Mouse (Mus musculus): ENCODE measurements around the gene Tnf.

Gene Tnf

DNA sequence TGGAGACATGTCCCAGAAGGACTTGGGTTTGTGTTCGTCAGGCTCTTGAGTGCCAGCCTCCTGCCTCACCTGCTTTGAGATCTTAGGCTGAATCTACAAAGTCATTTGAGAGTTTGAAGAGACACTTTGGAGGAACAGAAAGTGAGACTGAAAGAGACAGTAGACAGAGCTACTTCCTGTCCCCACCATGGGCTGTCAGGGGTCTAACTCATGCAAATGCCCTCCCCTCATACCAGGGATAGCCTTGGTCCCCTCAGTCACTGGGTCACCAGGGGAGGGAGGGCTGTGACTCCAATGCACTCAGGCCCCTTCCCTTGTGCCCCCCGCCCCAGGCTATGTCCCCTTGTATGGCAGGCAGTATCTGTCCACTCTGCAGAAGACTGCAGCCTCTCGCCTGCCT, 28.5 kb downstream of the Tnf start:
- no peak for DNase-seq (ENCODE audit: inconsistent ontology term)

DNA sequence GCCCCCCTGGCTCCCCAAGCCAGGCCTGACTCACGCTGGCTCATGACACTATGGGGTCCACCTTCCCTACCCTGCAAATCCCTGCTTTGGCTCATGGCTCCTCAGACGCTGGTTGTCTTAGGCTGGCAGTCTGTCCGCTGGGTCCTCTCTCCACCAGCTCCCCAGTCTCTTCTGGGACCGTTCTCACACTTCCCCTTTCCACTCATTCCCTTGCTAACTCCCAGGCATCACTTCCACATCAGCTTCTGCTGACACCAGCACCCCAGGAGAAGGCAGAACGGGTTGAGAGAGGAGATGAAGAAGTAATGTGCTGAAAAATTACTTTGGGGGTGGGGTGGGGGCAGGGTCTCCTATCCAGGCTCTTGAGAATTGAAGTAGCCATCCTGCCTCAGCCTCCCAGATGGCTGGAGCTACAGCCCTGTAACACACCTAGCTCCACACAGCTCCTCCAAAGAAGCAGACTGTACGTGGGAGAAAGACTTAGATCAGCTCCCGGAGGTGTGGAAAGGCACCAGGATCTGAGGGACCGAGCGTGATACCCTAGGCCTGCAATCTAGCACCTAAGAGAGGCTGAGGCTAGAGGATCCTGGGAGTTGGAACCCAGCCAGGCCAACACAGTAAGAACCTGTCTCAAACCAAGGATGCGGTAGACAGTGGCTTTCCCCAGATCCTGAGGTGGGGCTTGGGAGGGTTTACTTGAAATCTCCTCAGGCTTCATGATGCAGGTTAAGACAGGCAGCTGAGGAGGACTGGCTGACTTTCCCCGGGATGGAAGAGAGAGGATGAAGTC, 29.2 kb downstream of the Tnf start:
- no peak for DNase-seq (ENCODE audit: inconsistent ontology term)

- no peak for DNase-seq (ENCODE audit: inconsistent ontology term)
Observed at GRCm38 (mm10) chr17:35168541-35169207, 33.1 kb downstream of the Tnf start.

GRCm38 (mm10) chr17:35167794-35168193, 34.0 kb downstream of the Tnf start:
- DNase-seq (ENCODE audit: inconsistent ontology term), result no peak

DNA sequence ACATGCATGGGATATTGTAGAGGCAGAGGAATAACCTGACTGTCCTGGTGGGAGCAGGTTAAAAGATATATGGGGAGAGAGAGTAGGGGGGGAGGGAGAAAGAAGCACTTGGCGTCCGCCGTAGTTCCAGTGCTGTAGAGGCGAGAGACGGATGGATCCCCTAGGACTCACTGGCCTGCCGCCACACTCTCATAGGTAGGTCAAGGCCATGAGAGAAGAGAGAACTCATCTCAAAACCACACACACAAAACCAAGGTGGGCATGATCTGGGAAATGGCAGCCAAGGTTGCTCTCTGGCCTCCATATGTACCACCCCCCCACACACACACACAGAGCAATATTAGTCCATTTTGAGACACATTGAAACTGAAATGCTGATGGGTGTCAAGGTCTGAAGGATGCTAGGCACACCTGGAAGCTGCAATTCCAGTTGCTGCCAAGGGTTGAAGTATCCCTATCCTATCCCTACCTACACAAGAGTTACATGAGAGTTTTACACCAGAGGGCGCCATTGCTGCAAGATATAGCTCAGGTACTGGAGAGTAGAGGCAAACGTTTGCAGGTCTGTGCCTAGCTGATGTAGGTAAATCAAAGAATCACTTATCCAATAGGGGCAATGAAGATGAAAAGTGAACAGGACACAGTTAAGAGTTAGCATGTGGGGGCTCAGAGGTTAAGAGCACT, 35.3 kb downstream of the Tnf start:
- no peak for DNase-seq (ENCODE audit: inconsistent ontology term)

DNA sequence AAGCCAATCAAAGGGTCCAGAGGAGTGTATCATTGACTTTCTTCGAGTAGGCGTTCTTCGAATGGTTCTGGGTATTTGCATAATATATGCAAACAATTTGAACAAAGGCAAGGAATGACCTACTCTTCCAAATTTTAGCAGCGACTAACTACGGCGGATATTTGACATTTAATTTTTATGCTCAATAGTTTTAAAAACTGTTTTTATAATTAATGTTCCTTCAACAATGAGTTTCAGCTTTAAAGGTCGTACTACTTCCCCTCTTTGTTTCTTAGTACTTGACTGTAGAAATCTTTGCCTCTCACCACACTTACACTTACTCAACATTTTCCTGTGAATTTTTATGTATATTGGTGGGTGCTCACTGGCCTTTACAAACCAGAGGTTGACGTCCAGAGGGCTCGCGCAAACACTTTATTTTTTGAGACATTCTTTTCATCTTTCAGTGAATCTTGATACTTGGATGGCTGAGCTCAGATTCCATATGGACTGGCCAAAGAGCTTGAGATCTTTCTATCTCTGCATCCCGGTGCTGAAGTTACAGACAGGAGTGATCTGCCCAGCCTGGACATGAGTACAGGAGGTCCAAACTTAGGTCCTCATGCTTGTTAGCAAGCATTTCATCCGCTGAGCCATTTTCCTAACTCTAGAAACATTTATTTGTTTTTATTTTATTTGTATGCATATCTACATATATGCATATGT, 36.2 kb downstream of the Tnf start:
- DNase-seq (ENCODE audit: inconsistent ontology term), result no peak

- DNase-seq (ENCODE audit: inconsistent ontology term), result peak; percentile 99
Observed at GRCm38 (mm10) chr17:35164568-35165450, 37.0 kb downstream of the Tnf start, which contains the start of gene Prrc2a. Gene Prrc2a (minus strand): TSS chr17:35164897.

GRCm38 (mm10) chr17:35164218-35164567, 37.6 kb downstream of the Tnf start:
- no peak for DNase-seq (ENCODE audit: inconsistent ontology term)

- DNase-seq (ENCODE audit: inconsistent ontology term), result peak; percentile 37
Observed at GRCm38 (mm10) chr17:35163326-35164081, 38.3 kb downstream of the Tnf start.

DNA sequence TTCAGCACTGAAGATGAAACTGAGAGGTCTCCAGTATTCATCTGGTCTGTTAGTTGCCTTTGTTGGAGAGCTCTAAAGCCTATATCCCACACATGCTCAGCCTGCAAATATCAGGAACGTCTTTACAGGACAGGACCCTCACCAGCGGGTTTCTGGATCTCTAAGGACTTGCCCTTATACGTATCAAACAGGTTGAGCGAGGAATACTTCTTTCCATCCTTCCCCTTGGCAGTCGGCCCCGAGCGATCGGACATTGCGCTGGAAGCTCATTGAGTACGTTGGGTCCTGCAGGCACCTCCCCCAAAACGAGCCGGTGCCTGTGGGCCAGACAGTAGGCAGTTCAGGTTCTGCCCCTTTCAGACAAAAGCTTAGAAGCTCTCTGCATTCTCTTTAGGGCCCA, 39.1 kb downstream of the Tnf start:
- DNase-seq (ENCODE audit: inconsistent ontology term), result no peak

DNA sequence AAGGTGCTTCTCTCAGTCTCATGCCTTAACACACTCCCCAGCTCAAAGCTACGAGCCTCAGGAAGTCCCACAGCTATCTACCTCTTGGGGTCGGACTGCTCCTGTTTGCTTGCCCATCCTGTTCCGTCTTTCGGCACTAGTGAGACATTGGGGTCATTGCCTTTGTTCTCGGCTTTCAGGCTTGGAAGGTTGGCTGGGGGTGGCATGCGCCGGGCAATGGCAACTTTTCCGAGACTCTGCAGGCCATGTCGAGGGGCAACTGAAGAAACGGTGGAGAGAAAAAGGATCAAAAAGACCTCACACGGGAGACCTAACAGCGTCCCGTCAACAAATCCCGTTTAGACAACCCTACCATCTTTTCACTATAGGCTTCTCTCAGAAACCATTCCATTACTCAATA, 39.7 kb downstream of the Tnf start:
- DNase-seq (ENCODE audit: inconsistent ontology term), result no peak

DNA sequence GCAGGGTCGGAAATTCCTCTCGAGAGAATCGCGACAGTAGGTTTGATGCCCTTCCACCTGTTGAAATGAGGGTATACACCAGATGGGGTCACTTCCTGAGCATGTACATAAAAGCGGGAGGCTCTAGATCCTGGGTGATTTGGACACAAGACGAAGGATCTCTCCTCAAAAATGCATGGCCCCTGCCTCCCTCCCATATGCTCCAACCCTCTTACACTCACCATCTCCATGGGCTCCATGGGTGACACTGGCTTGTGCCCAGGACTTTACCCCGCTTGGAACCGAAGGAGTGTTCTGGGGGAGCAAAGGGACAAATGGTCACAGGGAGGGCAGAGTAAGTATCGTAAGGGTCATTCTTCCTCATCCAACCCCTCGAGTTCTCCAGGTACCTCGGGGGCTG, 40.4 kb downstream of the Tnf start:
- no peak for DNase-seq (ENCODE audit: inconsistent ontology term)

GRCm38 (mm10) chr17:35159638-35160037, 42.2 kb downstream of the Tnf start:
- DNase-seq (ENCODE audit: inconsistent ontology term), result no peak

- DNase-seq (ENCODE audit: inconsistent ontology term), result no peak
Observed at GRCm38 (mm10) chr17:35158850-35159593, 42.8 kb downstream of the Tnf start.

- DNase-seq (ENCODE audit: inconsistent ontology term), result no peak
Observed at GRCm38 (mm10) chr17:35157661-35158175, 44.1 kb downstream of the Tnf start.

GRCm38 (mm10) chr17:35157254-35157653, 44.6 kb downstream of the Tnf start:
- DNase-seq (ENCODE audit: inconsistent ontology term), result no peak

- DNase-seq (ENCODE audit: inconsistent ontology term), result no peak
Observed at GRCm38 (mm10) chr17:35156461-35157200, 45.2 kb downstream of the Tnf start.

DNA sequence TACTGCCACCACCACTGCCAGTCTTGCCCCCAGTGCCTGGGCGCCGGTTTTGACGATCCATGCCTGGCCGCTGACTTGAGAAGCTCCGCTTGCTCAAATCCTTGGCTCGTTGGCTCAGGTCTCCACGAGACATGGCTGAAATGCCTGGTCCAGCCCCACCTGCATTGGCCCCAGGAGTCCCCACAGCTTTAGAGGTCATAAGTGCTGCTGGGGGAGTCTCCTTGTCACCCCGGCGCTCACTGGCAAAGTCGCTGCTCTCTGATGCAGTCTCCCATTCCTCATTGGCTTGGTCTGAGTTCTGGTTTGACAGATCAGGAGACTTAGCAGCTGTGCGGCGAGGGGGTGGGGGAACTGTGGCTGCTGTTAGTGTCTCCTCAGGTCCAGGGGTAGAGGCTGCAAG, 46.4 kb downstream of the Tnf start:
- no peak for DNase-seq (ENCODE audit: inconsistent ontology term)

DNA sequence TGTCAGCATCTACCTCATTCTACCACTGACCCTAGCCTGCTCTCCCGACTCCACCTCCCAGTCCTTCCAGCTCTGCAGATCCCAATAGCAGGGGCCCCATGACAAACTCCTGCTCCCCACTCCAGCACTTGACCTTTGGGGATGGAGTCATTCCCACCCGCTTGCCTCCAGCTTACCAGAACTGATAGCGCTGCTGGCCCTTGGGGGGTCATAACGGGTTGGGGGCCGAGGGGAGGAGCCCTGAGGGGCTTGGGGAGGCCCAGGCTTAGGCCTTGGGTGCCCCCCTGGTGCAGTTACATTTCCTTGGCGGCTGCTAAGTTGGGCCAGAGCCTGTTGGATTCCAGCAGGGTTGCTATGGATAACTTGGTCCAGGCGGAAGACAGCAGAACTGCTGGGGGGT, 47.2 kb downstream of the Tnf start:
- DNase-seq (ENCODE audit: inconsistent ontology term), result no peak

All from Muller cell, postnatal 12 days (primary cell).